Mouse (Mus musculus): Measurements from ENCODE around the gene Arhgap18. TPM values are rescaled to one million over a fixed set of nuclear protein-coding genes. Genes with fewer than 3 reads are reported as not detected.

Arhgap18 gene
- 10 to 100 TPM; 10.6 to 19.2 (median 12.6) TPM for total RNA-seq (2022)

DNA sequence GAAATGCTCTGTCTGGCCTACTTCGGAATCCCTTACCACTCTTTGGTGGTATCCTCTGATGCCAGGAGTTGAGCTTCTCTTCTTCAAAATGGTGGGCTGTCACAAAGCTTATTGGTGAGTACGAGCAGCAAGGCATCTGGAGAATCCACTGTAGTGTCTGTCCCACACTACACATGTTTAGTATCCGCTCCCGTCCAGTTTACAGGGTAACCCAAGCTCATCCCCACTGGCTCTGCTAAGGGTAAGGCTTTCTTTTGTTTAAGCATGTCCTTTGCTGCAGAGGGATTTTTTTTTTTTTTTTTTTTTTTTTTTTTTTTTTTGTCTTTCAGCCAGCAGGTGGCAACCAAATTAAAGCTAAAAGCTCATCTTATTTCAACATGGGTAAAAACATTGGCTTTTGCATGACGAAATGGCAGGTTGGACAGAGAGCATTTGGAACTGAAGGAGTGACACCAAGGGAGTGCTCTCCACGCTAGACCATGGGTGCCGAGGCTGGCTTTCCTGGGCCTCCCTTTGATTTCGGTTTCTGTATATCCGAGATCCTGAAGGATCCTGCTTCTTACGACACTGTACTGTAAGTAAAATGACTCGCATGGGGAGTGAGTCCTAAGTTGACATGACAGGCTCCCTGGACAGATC lies at the start of gene Arhgap18:
Gene Arhgap18 (plus strand): TSS at position 493 of the 639 bp plus-strand sequence.
- DNase-seq (ENCODE audit: low spot score), result no peak

- DNase-seq (ENCODE audit: low spot score), result no peak
Measured at GRCm38 (mm10) chr10:26710458-26711011, 42.7 kb upstream of the Arhgap18 start.

- peak; percentile 56 for DNase-seq (ENCODE audit: low spot score)
Measured at GRCm38 (mm10) chr10:26711068-26711467, 42.2 kb upstream of the Arhgap18 start.

DNA sequence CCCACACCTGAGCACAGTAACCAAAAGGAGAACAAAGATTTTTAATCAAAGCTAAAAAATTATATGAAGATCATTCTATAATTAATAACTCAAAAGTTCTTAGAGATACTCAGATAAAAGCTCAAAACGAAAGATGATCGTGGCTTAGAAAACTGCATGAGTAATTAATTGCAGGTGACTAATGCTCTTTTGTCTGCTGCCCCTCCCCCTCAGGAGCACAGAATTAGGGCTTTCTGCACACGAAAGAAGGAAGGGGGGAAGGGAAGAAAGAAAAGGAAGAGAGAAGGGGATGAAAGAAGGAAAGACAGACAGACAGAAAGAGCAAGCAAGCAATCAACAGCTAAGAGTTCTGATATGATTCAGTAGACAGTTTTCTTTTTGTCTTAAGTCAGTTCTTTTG lies 39.2 kb upstream of the Arhgap18 start:
- no peak for DNase-seq (ENCODE audit: low spot score)

- DNase-seq (ENCODE audit: low spot score), result no peak
Measured at GRCm38 (mm10) chr10:26724704-26725103, 28.5 kb upstream of the Arhgap18 start.

- DNase-seq (ENCODE audit: low spot score), result no peak
Measured at GRCm38 (mm10) chr10:26725255-26725654, 28.0 kb upstream of the Arhgap18 start.

DNA sequence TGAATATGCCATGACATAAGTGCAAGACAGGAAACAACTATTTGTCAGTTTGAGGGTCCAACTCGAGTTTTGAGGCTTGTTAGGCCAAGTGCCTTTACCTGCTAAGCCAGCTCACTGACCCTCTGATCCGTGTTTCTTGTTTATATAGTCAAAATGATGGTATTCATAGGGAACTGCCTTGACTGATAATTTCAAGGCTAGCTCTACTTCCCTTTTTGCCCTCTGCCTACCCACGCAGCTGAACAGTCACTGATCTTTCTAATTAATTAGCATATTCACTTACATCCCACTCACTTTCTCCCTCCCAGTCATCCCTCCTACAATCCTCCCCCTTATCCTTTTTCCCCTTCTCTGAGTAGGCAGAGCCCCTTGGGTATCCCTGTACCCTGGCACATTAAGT lies 2.4 kb upstream of the Arhgap18 start:
- no peak for DNase-seq (ENCODE audit: low spot score)

DNA sequence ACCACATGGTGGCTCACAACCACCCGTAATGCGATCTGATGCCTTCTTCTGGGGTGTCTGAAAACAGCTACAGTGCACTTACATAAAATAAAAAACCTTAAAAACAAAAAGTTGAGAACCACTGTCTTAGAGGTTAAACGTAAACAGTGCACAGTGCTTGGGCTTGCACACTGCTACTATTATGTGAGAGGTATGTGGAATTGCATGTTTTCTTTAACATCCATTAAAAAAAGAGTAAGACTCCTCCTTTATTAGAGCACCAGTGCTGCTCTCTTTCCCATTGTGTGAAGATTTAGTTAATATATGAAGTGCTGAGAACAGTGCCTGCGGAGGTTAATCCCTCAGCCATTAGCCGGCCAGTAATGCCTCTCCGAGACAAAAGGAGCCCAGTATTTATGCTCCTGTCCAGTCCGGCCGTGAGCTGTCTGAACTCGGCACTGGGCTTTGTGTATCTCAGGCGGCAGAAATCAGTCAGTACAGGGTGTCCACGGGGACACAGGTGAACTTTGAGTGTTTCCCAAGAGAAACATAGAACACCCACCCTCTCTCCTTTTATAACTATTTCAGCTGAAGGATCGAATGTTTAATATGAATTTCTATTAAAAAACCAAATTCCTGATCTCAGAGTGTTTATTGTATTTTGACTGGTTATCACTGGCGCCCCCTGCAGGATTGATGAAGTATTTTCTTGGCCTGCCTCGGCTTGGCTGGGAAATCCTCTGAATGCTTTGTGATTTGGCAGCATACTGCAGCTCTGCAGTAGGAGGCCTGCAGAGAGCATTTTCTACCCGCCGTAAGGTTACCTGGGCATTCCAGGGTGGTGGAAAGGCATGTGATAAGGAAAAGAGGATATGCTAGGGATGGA lies 925 bp upstream of the Arhgap18 start:
- peak; percentile 59 for DNase-seq (ENCODE audit: low spot score)

DNA sequence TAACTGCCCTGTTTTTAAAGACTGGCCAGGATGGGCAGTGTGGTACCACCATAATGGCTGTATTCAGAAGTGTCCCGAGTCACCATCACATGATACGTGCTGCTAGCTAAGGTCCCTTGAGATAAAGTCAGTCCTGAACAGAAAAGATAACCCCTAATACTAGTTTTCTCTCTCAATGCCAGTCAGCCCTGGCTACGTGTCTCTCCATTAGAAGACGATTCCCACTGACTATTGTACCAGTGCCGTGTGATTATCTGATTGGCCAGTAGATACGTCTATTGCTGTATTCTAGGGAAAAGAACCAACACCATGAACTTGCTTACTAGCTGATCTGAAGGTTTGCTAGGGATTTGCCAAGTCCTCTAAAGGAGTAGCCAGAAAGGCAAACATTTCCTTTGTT lies 785 bp downstream of the Arhgap18 start:
- DNase-seq (ENCODE audit: low spot score), result no peak

GRCm38 (mm10) chr10:26757231-26757630 lies 4.0 kb downstream of the Arhgap18 start:
- no peak for DNase-seq (ENCODE audit: low spot score)

GRCm38 (mm10) chr10:26759469-26759868 lies 6.2 kb downstream of the Arhgap18 start:
- DNase-seq (ENCODE audit: low spot score), result no peak

- DNase-seq (ENCODE audit: low spot score), result no peak
Measured at GRCm38 (mm10) chr10:26761103-26761502, 7.9 kb downstream of the Arhgap18 start.

- DNase-seq (ENCODE audit: low spot score), result no peak
Measured at GRCm38 (mm10) chr10:26761991-26762903, 9.0 kb downstream of the Arhgap18 start.

DNA sequence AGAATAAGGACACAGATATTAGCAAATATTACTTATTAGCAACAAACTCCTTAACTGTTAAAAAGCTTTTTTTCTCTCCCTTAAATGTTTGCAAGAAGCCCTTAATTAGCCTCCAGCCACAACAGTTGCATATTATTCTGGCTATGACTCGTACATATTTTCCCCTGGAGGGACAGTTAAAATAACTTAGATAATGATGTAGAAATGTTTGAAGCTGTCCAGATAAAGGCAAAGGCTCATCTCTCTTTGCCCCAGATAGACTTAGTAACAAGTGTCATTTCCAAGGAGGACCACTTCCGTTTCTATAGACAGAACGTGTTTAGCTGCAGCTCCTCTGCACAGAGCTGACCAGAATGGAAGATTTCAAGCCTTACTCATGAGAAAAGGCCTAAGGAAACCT lies 14.0 kb downstream of the Arhgap18 start:
- DNase-seq (ENCODE audit: low spot score), result no peak

DNA sequence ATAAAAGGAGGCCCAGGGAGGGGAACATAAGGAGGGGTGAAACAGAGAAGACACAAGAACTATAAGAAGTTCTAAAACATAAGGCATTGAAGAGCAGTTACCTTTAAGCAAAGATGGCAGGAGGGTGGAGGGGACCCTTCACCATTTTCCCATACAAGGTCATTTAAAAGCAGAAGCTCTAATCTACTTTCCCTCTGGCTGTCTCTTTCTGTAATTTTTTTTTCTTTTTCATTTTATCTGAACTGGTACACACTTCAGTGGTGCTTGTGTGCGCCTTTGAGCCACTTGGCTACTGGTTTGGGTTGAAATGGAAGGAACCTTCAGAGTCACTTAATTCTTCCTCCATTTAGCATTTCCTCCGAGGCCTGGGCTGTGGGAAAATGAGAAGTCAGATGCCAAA lies 15.7 kb downstream of the Arhgap18 start:
- no peak for DNase-seq (ENCODE audit: low spot score)

- no peak for DNase-seq (ENCODE audit: low spot score)
Measured at GRCm38 (mm10) chr10:26770035-26770434, 16.8 kb downstream of the Arhgap18 start.

- peak; percentile 87 for DNase-seq (ENCODE audit: low spot score)
Measured at GRCm38 (mm10) chr10:26771938-26772623, 18.9 kb downstream of the Arhgap18 start.

DNA sequence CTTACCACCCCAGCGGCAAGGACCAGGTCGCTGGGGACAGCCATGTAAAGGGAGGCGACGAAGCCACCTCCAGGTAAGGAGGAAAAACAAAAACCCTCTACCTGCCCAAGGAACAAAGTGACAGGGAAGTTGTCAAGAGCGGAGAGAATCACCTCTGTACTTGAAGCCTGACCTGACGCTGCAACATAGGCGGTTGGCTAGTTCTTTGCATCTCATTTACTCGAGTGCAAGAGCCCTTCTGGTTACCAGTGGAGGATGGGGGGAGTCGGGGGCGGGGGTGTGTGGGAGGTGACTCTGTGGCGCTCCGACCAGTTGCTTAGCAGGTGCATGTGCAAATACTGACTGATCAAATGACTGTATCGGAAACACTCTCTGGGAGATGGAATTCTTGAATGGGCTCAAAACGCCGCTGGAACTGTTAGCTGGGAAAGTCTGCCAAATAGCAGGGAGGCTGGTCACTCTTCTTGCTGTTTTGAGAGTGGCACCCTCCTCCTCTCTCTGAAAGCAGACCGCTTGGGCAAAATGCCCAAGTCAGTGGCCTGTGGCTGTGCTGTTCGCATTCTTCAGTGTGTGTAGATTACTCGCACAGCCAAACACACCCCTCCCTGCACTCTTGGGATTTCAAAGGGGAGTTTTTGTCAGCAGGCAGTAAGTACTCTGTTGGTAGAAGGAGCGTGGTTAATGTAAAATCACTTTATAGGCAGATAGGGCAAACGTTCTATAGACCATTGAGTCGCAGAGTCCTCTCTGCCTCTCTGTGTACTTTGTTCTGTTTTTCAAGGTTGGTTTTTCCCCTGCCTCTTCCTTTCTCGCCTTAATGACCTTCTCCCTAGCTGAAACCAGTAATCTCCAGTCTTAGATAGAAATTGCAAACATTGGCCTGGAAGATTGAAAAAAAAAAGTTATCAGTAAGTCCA lies 19.7 kb downstream of the Arhgap18 start:
- peak; percentile 74 for DNase-seq (ENCODE audit: low spot score)

DNA sequence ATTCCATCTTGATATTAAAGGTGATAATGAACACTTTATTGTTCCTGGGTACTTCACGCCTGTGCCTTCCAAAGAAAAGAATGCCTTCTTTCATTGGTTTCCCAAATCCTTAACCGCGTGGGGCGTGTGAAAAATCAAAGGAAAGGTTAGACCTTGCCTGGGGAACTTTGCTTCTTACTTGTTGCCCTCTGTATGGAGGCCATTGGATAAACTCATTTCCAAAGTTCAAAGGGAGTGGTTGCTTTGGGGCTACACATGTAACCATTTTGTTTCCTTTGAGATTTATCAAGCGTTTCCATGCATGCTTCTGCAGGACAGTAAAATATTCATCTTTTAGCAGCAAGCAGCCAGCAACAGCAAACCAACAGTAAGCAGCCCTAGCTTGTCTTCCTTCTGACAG lies 20.3 kb downstream of the Arhgap18 start:
- DNase-seq (ENCODE audit: low spot score), result no peak

- DNase-seq (ENCODE audit: low spot score), result no peak
Measured at GRCm38 (mm10) chr10:26774266-26774665, 21.0 kb downstream of the Arhgap18 start.
